Mouse (Mus musculus) spleen, adult 2 months (tissue): ENCODE measurements around the gene Uvssa. TPM values are rescaled to one million over a fixed set of nuclear protein-coding genes. Genes with fewer than 3 reads are reported as not detected.

Experiments used
- DNase-seq, 2 experiments: peaks; one replicate each; pipeline versions ENCODE4 v3.0.0 to v3.0.0-alpha.2; 2012 to 2021; ENCODE audit warnings: low spot score in 2 of 2, low read depth in 1 of 2
- H3K27ac ChIP-seq: fragments of 200-500 bp; 2 replicates; pipeline ENCODE4 v1.5.1; 2012; ENCODE audit warnings: low read length, inconsistent platforms; ENCODE audit not compliant: insufficient read depth
- H3K27me3 ChIP-seq: fragments of 200-500 bp; 2 replicates; pipeline ENCODE4 v1.6.1; 2012; ENCODE audit warnings: mild to moderate bottlenecking, moderate library complexity, low read length, inconsistent platforms; ENCODE audit not compliant: control insufficient read depth, insufficient read depth
- H3K36me3 ChIP-seq: fragments of 200-500 bp; 2 replicates; pipeline ENCODE4 v1.6.1; 2012; ENCODE audit warnings: mild to moderate bottlenecking, low read length, inconsistent platforms; ENCODE audit not compliant: control insufficient read depth, insufficient read depth
- H3K4me1 ChIP-seq: fragments of 200-500 bp; 2 replicates; pipeline ENCODE4 v1.6.1; 2011; ENCODE audit warnings: inconsistent platforms; ENCODE audit not compliant: control insufficient read depth, insufficient read depth, insufficient read length
- H3K4me3 ChIP-seq: fragments of 200-500 bp; 2 replicates; pipeline ENCODE4 v1.5.1; 2011; ENCODE audit warnings: mild to moderate bottlenecking, inconsistent platforms; ENCODE audit not compliant: insufficient read depth, insufficient read length; ENCODE audit errors: extremely low read depth
- CTCF ChIP-seq: fragments of 200-500 bp; IDR thresholded peaks from 2 replicates; pipeline ENCODE4 v1.5.1; 2011; ENCODE audit warnings: mild to moderate bottlenecking, inconsistent platforms; ENCODE audit not compliant: insufficient read depth, insufficient read length, insufficient replicate concordance; ENCODE audit errors: extremely low read depth
- POLR2A ChIP-seq: fragments of 200-500 bp; IDR thresholded peaks from 2 replicates; pipeline ENCODE4 v1.6.1; 2011; ENCODE audit warnings: low read depth, low read length, inconsistent platforms
- WGBS: fragments of 180-500 bp; shearing (Covaris S2); methylation state at CpG from one replicate; pipeline ENCODE4 v1.1.7; 2018; 5-methylcytosine and 5-hydroxymethylcytosine counted together
- polyA plus RNA-seq: library from polyadenylated mRNA; depleted of rRNA; stranded (reverse); fragments of >200 nt; gene quantifications from 2 replicates; pipeline ENCODE4 v1.2.3, GENCODE M21; 2012; rRNA removed

The Uvssa gene
- polyA plus RNA-seq, 1 experiment, result 4.1 TPM

DNA sequence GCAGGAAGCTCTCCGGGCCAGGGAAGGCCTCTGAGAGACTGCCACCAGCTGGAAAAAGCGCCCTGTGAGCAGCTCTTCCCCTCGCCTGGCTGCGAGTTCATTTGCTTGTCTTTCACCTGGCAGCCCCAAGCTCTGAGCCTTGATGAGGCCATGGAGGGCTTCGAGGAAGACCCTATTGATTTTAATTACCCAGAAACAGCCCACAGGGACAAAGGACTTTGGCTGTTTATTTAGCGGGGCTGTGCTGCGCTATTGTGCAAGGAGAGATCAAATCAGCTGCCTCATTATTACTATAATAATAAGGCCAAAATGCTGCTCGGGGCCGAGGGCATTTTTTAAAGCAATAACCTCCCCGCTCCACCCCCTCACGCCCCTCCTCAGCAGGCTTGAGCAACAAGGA lies 87.1 kb downstream of the Uvssa start:
- TF ChIP-seq CTCF, result no peak
- no peak for TF ChIP-seq POLR2A
- no peaks in the 10 kb centered on the region for H3K27me3 ChIP-seq

More for the DNA sequence above, 87.1 kb downstream of the Uvssa start:
- 82% methylated on average over 11 of the region's 11 CpGs for WGBS
- DNase-seq, result no peak
- Histone ChIP-seq H3K4me1 (no peaks in the 10 kb centered on the region), H3K36me3 (no peaks in the 10 kb centered on the region), H3K4me3 (no peak overlapping the region), H3K27ac (no peak overlapping the region)

Other genes with a start within 250 kb of the Uvssa start
- 8.9 and 11.2 TPM in 2 replicates for gene Spon2, start 160.1 kb upstream of the Uvssa start, polyA plus RNA-seq
- 346 and 410 TPM in 2 replicates for gene Ctbp1, start 103.6 kb upstream of the Uvssa start, polyA plus RNA-seq
- 68.2 and 77.3 TPM in 2 replicates for gene Maea, start 43.0 kb upstream of the Uvssa start, polyA plus RNA-seq
- not detected in 2 replicates for gene Nkx1-1, start 55.4 kb downstream of the Uvssa start, polyA plus RNA-seq